Mouse (Mus musculus) spleen, postnatal 14 days (tissue): ENCODE measurements around the gene Thada.
A peak's percentile ranks its signal among the peaks of the same experiment; 100 is the strongest.

ENCODE experiments used
- DNase-seq, 2 experiments: peaks; one replicate each; pipeline ENCODE4 v3.0.0; 2021 to 2022; ENCODE audit warnings: low spot score in 2 of 2

The Thada gene

DNA sequence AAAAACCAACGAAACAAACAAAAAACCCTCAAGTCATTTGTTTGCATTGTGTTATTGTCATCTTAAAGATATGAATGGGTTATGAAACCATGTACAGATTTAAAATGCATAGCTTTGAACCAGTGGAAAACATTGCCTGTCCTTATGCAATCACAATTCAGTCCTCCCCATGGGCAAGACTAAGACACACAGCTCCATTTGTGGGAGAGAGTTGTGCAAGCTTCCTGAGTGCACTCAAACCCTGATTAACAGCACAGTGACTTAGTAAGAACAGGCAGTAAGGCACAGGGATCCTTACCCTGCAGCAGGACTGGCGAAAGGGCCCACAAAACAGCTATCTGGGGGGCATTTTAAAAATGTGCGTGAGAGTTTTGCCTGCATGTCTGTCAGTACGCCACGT is 11.2 kb upstream of the Thada start:
- no peak for DNase-seq

DNA sequence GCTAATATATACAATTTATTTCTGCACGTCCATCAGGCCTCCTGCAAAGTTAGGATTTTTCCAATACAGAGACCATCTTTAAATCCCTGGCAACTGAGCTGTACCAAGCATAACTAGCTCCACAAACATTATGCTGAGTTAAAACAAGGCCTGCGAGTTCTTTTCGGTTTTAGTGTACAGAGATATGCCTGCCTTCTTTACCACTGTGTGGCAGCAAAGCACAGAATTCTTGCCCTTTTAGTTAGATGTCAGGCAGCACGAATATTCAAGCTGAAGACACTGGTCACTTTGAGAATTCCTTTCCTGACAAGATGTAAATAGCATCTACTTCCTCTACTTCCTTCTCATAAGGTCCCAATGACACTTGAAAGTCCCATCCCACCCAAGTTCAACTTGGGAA is 8.3 kb upstream of the Thada start:
- no peak for DNase-seq

DNA sequence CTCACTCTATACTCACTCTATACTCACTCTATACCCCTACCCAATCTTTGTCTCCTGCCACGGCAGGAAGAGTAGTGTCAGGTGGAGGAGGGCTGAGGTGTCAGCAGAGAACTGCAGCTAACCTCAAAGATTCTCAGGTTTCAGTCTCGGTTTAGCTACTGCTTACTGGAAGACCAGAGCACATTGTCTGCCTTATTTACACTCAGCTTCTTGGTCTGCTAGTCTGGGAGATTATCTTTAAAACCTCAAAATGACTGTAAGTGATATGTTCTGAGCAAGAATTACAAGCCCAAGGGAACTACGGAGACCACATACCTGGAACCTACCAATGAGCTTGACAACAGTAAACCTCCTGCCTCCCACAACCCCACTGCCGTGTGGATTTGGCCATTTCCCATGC is 31.0 kb downstream of the Thada start:
- DNase-seq, result no peak

DNA sequence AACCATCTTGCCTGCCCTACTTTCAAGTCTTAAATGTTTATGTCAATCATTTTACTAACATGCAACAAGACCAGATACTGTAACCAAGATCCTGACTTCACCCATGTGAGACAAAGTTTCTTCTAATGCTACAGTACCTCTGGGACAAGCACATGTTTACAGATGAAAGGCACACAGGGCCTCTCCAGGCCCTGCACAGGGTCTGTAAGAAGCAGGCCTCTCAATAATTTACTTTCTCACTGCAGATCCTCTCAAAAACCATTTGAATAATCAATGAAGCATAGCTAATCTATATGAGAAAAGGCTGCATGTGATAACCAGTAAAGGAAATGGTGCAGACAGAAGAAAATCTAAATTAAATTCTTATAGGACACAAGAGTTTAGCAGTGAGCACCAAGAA is 31.8 kb downstream of the Thada start:
- DNase-seq, result no peak

DNA sequence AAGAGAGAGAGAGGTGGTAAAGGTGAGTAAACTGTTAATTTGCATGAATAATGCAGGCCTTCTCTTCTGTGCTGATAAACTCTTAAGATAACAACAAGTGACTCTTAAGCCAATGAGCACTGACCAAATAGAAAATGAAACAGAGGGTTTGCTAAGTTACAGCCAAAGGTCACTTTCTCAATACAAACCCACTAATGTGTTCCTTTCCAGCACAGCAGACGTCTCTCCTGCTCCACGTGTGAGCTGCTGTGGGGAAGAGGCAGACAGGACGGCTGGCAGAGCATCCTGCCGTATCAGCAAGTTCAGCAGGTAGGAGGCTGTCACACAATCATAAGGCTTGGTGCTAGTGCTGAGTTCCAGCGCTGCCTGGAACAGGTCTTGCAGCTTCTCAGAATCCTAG is 34.0 kb downstream of the Thada start:
- no peak for DNase-seq

DNA sequence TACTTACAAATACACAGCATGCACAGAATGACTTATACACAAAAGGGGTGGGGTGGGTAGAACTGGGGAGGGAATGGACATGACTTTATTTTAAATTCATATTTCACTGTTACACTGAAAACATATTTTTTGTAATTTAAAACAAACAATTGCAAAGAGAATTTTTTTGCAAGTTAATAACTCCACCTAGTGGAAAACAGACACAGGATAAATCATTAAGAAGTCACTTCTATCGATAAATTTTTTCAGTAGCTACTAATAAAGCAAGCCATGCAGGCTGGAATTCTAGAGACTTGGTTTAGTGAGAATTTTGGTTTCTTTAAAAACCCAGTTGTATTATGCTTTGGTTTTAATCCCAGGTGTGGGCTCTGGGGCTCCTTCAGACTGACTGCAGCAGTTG is 41.7 kb downstream of the Thada start:
- DNase-seq, result no peak

DNA sequence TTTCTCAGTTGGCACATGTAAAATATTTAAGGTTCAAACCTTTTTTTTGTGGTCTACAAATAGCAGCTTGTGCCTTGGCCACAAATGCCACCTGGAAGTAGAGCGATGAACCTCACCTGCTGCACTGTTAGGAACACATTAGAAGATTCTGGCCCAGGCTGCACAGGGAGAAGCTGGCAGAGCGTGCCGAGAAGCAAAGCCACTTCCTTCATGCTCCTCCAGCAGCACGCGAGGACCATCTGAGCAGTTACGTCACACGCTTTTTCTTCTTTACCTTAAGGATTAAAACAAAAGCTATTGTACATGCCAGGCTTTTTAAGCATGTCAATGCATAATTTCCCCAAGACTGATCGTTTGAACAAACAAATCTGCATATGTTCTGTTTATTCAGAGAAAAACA is 43.1 kb downstream of the Thada start:
- no peak for DNase-seq

DNA sequence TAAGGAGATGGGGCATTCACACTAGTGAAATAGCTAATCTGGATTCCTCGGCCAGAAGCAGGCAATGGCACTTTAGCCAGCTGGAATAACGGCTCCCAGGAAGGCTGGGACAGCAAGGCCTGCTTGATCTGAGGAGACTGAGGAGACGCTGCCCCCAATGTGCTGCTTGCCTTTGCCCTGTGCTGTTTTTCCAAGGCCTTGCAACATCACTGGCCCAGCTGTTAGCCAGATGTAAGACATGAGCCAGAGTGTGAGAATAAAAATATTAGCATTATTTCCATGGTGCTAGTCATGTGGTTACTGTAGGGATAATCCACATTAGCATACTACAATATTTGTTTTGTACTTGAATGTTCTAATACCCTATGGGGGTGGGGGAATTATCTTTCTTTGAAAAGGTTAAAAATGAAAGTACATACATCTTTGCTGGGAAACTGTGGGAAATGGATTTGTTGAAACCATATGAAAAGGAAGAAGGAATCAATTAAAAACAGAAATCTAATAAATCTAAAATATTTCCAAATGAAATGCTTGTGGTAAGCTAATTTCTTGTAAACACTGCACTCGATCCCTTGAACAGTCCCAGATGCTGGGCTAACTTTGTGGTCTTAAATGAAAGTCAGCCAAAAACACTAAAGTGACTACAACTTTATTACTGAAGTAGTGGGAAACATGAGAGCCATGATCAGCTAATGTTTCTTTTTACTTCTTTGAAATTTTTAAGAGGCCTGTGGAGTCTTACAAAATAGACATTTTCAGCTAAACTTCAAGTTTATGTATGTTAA is 43.8 kb downstream of the Thada start:
- no peak for DNase-seq

DNA sequence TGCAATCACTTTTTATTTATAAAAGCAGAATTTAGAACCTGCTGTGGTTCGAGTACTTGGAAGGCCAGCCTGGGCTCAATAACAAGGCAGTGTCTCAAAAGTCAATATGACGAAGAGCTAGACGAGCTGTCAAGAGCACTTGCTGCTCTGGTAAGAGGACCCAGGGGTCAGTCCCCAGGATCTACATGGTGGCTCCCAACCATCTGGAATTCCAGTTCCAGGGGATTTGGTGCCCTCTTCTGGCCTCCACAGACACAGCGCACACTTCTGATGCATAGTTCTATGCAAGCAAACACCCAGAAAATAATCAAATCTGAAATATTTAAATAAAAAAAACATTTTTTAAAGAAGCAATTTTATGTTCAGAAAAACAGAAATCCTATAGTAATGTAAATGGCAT is 45.0 kb downstream of the Thada start:
- no peak for DNase-seq

DNA sequence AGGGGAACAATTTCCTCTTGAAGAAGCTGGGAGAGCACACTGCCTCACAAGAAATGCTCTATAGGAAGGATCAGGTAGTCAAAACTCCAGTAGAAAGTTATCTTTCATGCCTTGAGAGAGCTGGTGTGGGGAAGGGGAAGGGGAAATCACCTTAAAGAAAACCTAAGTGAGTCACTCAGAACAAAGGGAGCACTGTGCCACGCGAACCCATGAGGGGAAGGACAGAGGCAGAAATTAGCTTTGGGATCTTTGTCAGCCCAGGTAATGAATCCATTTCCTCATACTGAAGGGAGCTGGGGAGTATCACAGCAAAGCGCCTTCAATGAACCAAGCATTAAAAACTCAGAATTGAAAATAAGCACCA is 45.7 kb downstream of the Thada start:
- no peak for DNase-seq

DNA sequence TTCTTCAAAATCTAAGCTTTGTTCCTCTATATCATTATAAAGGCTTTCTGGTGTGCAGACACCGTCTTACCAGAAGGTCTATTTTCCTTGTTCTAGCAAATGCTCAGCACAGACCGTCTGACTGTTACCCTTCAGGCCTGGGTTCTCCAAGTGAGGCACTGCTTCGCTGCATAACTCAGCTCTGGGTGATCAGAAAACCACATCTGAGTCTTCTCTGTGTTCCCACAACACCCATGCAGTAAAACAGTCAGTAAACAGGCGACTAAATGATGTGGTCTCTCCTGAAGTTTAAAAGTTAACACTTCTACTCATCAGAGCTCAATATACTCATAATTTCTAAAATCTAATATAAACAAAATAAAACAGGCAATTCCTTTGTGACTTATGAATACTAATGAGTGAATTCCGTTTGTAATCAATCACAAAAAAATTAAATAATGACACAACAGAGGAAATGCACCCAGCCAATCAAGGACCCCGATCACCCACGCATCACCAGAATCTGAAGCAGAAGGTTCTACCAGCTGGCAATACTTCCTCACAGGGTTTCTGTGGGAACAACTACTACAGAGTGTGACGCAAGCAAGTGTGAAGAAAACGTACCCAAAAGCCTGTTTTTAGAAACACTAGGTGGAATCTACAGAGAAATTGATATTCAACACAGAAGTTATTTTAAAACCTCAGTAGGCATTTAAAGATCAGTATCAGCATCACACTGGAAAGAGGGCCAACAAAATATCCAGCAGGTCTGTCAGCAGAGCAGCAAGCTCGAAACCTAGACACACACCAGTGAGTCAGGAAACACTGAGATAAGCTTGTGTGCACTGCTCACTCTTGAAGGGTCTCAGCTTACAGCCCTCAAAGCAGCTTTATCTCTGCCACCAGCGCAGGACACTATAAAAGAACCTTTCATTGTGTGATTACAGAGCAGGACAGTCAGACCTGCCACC is 46.4 kb downstream of the Thada start:
- DNase-seq, result no peak

DNA sequence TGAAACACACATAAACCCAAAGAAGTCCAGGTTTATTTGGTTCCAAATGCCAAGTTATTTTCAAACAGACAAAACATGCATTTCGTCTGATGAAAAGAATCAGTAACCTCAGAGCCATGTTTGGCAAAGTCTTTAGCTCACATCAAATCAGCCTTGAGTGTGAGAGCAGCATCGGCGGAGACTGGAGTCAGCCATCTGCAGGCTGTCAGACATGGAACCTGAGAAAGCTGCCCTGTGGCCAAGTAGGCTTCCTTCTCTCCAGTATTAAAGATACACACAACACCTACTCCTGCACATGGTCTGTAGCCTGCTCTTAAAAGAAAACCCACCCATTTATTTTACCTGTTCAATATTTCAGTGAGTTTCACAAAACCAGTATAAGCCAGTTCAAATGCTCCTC is 50.1 kb downstream of the Thada start:
- DNase-seq, result no peak

DNA sequence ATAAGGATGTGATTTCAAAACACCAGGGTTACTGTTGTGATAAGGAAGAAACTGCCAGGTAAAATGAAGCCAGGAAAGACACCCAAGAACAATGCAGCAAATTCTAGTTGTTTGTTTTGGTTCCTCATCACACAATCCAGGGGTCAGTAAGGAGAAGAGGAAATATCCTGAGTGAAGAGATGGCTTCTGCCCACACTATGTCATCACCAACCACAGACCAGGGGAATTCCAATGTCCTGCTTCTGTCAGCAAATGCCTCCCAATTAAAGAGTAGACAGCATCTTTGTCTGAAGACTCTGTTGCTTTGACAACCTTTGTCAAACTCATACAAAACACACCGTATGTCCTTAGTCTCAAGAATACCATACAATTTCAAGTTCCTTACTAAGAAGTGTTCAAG is 57.3 kb downstream of the Thada start:
- no peak for DNase-seq

DNA sequence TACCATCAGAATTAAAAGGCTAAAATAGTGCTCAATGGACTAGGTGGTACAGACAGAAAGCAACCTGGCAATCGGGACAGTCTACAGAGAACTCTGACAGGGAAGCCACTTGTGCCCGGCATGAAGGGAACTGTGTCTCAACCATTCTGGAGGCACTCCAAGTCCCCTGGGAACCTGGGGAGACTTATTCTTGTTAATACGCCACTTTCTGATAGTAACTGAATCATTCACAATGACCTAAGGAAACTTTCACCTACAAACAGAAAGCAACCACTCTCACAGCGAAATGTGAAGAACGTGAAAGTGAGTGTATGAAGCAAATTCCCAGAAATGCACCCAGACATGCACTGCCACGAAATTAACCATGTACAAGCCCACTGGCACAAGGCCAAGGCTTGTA is 60.4 kb downstream of the Thada start:
- no peak for DNase-seq

DNA sequence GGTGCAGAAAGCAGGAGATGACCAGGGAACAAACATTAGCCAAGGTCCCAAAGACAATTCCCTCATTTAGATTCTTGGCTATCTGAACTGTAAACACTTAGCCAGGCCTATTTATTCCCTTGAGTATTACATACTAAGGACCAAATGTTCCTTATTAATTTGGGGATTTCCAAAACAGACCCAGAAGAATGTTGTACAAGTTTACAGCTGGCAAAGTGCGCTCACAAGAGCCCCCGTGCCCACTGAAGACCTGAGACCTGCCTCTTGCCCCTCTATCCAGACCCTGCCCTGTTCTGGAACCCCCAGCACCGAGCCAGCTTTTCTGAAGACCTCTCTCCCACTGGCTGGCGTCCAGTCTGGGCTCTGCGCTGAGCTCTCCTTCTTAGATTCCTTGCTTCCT is 64.2 kb downstream of the Thada start:
- DNase-seq, result no peak

DNA sequence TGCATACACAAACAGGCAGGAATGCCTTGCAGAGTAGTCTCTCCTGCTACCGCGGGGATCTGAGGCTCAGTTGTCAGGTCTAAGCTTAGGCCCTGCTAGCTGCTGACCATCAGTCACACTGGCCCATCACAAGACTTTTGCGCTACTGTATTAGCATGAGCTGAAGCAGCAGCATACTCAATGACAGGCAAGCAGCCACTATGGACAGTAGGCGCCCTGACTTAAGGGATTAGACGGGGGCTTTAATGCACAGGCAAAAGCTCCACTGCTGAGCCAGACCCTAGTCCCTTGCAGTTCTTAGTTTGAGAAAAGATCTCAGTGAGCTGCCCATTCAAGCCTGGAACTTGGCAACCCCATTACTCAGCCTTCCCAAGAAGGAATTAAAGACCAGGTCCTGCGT is 66.6 kb downstream of the Thada start:
- no peak for DNase-seq

DNA sequence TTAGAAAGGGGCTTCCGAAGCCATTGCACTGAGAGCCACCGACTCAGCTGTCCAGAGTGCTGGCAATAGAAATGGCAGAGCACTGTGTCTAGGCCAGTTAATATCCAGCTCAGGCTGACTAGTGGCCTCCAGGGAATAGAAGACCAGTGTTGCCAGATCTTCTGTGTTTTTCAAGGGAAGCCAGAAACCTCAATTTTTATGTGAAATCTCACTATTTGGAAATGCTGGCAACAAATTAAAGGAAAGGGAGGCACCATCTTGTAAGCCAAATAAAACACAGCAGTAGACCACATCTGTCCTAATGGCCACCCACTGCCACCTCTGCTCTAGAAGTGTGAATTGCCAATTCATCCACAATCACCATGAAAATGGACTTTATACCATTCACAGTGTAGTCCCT is 76.0 kb downstream of the Thada start:
- DNase-seq, result no peak

DNA sequence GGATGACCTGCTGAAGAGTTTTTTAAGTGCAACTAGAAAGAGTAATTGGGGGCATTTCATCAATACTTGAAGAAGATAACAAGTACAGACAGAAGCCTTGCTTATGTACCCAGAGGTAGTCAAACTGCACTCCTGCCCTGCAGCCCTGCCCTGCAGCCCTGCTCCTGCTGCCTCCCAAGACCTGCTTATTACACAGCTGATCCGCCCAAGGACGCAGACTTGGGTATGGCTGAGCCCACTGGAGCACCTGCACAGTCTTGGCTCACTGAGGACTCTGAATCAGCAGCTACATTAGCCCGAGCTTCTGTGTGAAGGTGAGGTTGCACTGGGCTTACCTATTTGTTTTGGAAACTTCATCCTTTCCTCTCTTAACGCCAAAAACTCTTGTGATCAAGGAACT is 79.8 kb downstream of the Thada start:
- DNase-seq, result no peak

DNA sequence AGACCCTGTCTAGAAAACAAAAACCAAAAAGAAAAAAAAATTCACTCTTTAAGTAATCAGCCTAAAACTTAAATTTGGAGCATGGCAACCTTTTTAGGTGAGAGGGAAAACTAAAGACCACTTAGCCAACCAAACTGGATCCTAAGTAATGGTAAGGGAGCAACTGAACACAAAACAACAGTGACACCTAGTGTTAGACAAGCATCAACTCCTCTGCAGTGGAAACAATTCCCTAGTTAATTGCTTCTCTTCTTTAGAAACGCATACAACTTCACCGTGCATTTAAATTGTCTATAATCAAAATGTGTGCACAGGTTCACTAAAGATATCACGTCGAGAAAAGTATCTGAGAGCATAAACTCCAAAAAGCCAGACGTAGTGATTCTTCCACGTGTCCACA is 80.3 kb downstream of the Thada start:
- DNase-seq, result no peak

DNA sequence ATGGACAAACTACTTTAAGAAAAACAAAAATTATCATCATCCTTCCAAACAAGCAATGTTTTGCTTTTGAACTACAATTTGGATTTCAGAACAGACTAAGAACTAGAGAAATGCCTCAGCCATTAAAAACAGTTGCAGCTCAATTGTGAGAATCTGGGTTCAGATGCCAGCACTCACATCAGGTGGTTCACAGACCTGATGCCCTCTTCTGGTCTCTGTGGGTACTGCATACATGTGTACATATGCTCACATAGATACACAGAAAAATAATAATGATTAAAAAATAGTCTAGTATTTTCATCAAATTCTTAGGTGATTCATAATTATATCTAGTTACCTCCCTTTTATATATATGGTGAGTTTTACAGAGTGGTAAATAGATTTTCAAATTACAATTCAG is 81.3 kb downstream of the Thada start:
- peak in 1 of 2 experiments; percentile 10 for DNase-seq

DNA sequence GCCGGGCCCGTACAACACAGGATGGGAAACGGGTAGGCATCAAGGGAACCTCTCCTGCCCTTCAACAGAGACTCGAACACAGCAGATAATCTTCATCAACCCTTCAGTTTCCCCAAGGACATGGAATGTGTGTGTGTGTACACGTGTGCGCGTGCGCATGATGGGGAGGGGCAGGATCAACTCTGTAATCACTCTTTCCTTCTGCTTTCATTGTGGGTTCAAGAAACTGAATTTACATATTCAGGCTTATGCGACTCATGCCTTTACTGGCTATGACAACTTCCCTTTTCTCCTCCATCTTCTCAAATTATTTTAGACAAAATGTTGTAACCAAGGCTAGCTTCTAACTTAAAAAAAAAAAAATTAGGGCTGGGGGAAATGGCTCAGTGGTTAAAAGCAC is 85.7 kb downstream of the Thada start:
- DNase-seq, result no peak

DNA sequence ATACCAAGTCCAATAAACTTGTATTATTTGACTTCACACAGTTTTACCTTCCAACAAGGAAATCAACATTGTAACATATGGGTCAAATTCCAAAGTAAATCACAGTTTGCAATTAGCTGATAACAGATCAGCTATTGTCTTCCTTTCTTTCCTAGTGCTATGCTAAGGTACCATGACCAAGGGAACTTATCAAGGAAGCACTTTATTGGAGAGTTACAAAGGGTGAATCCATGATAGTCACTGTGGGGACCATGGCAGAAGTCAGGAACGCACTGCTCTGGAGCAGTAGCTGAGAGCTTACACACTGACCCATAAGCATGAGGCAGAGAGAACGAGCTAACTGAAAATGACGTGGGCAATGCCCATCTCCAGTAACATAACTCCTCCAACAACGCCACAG is 89.1 kb downstream of the Thada start:
- DNase-seq, result no peak

DNA sequence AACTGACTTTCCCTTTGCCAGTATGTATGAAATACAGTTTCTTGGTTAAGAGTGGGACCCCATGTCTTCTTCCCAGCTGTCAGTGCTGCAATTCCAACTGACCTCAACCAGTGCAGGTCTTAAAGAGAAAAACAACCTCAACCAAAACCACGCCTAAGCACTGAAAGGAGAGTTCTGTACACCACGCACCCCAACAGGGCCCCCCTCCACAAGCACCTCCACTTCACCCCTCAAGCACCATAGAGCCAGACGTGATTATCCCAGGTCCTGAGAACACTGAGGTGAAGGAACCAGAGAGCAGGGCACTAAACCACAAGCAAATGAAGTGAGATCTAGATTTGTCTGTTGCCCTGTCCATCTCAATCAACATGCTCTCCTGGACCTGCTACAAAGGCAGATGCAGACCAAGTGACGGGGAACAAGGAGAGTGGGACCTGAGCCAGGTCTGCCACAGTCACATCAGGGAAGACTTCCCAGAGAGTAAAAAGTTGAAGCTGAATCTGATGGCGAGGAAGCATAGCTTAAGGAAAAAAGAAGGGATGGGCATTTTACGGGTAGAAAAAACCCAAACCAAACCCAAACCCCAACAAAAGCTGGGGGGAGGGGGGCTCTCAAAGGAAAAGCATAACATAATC is 93.5 kb downstream of the Thada start:
- no peak for DNase-seq
